Mouse (Mus musculus): Measurements from ENCODE around the gene Foxn1. TPM values are rescaled to one million over a fixed set of nuclear protein-coding genes. Genes with fewer than 3 reads are reported as not detected.

Gene Foxn1
- total and polyA plus RNA-seq, 2 experiments from 2014 or later: not detected

DNA sequence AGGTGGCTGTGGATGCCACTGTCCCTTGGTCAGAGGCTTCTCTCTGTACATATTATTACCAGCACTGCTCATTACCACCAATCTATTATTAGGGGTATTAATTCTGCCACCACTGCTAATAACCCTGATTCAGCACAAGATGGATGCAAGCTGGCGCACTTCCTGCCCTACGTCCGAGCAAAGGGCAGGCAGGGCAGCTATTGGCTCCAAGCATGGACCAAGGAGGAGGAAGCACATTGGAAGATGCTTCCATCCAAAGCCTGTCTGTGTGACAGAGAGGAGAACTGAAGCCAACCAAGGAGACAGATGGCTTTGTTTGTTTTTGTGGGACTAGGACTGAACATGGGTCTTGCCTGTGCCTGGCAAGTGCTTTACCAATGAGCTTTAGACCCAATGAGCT, 5.4 kb downstream of the Foxn1 start:
- no peak overlapping the region for H3K9ac ChIP-seq (replicated peaks; ENCODE audit: low read length, poor library complexity, severe bottlenecking)
- ATAC-seq (ENCODE audit: low FRiP score): no peak
- H3K36me3 ChIP-seq (ENCODE audit: insufficient read depth, low read length): no peaks in the 10 kb centered on the region
- no peak overlapping the region for H3K4me3 ChIP-seq (ENCODE audit: low read depth, low read length)
- no peak for TF ChIP-seq CTCF (IDR thresholded peaks at IDR 0.05)
- H3K27ac ChIP-seq (ENCODE audit: low read depth, low read length): no peak overlapping the region
- no peaks in the 10 kb centered on the region for H3K27me3 ChIP-seq (ENCODE audit: insufficient read depth, low read length)
- H3K4me1 ChIP-seq (ENCODE audit: insufficient read depth, low read length): no peaks in the 10 kb centered on the region
- WGBS: 87% methylated on average over 3 of the region's 3 CpGs
- no peaks in the 10 kb centered on the region for H3K9me3 ChIP-seq (ENCODE audit: low read length)
- no peak overlapping the region for H3K4me2 ChIP-seq (ENCODE audit: low read depth, low read length, poor library complexity, severe bottlenecking)
- DNase-seq (ENCODE audit: low spot score): no peak

DNA sequence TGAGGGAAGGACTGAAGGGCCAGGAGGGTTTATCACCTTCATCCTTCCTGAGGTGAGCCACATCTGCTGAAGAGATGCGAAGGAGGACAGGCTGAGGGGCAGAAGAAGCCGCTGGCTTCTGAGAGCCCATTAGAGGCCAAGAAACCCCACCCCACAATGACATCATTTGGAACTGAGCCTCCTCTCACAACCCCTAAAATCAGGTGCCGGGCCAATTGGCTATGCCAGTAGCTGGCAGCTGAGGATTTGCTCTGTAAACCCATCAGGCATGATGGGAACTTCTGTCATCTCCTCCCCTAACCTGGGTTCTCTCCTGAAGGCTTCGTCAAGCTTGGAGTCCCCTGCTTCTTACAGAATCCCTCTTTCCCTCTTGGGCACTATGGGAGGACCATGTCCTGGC, 6.0 kb downstream of the Foxn1 start:
- Histone ChIP-seq H3K27ac (ENCODE audit: low read depth, low read length) (no peak overlapping the region), H3K27me3 (ENCODE audit: insufficient read depth, low read length) (no peaks in the 10 kb centered on the region), H3K4me2 (ENCODE audit: low read depth, low read length, poor library complexity, severe bottlenecking) (no peak overlapping the region), H3K4me1 (ENCODE audit: insufficient read depth, low read length) (no peaks in the 10 kb centered on the region), H3K36me3 (ENCODE audit: insufficient read depth, low read length) (no peaks in the 10 kb centered on the region), H3K4me3 (ENCODE audit: low read depth, low read length) (no peak overlapping the region), H3K9ac (replicated peaks; ENCODE audit: low read length, poor library complexity, severe bottlenecking) (no peak overlapping the region), H3K9me3 (ENCODE audit: low read length) (no peaks in the 10 kb centered on the region)
- WGBS: 77% methylated on average over 4 of the region's 4 CpGs
- no peak for ATAC-seq (ENCODE audit: low FRiP score)
- no peak for TF ChIP-seq CTCF (IDR thresholded peaks at IDR 0.05)
- DNase-seq (ENCODE audit: low spot score): peak; percentile 33

DNA sequence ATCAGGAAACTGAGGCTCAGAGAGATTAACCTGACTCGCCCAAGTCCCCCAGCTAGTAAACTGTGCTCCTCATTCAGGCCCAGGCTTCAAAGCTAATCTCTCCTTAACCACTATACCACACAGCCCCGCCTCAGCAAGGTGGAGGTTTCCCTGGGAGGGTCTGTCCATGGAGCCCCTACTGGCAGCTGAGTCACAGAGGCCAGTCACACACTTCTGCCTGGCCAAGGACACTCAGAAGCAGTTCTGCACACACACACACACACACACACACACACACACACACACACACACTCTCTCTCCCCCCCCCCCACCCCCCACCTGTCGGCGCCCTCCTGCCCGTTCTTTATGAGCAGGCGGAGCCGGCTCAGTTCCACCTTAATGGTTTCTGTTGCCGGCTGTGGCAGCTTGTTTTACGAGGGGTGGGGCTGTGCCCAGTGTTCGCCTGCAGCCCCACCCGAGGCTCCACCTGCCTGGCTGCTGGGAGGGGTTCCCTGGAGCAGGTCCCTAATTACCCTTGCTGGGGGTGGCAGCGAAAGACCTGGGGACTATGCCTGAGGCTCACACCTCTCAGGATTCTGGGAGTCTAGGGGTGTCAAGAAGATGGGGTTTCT, 8.7 kb downstream of the Foxn1 start:
- Histone ChIP-seq H3K9me3 (ENCODE audit: low read length) (no peaks in the 10 kb centered on the region), H3K4me3 (ENCODE audit: low read depth, low read length) (no peak overlapping the region), H3K9ac (replicated peaks; ENCODE audit: low read length, poor library complexity, severe bottlenecking) (no peak overlapping the region), H3K27me3 (ENCODE audit: insufficient read depth, low read length) (no peaks in the 10 kb centered on the region), H3K27ac (ENCODE audit: low read depth, low read length) (no peak overlapping the region), H3K4me2 (ENCODE audit: low read depth, low read length, poor library complexity, severe bottlenecking) (no peak overlapping the region), H3K4me1 (ENCODE audit: insufficient read depth, low read length) (no peaks in the 10 kb centered on the region), H3K36me3 (ENCODE audit: insufficient read depth, low read length) (no peaks in the 10 kb centered on the region)
- 56% methylated on average over 9 of the region's 12 CpGs for WGBS
- DNase-seq (ENCODE audit: low spot score) (no peak), ATAC-seq (ENCODE audit: low FRiP score) (no peak)
- TF ChIP-seq CTCF (IDR thresholded peaks at IDR 0.05): no peak

DNA sequence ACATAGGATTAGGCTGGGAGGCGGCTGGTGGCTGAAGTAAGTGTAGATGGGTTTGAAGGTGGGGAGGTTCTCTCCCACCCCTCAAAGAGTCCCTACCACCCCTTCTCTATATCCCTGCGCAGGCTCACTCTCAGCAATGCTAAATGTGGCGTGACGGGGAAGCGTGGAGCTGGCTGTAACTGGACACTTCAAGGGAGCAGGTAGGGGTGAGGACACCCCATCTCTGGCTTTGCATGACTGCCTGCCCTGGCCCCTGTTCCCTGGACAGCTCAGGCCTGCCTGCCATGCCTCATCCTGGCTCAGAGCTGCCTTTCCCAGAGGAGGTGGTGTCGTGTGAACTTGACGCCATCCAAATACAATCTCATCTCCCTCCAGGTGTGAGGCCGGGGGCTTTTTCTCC, 12.2 kb downstream of the Foxn1 start:
- WGBS: 84% methylated on average over 8 of the region's 8 CpGs
- Histone ChIP-seq H3K9ac (replicated peaks; ENCODE audit: low read length, poor library complexity, severe bottlenecking) (no peak overlapping the region), H3K36me3 (ENCODE audit: insufficient read depth, low read length) (no peaks in the 10 kb centered on the region), H3K4me1 (ENCODE audit: insufficient read depth, low read length) (no peaks in the 10 kb centered on the region), H3K9me3 (ENCODE audit: low read length) (no peaks in the 10 kb centered on the region), H3K27ac (ENCODE audit: low read depth, low read length) (no peak overlapping the region), H3K4me2 (ENCODE audit: low read depth, low read length, poor library complexity, severe bottlenecking) (no peak overlapping the region), H3K4me3 (ENCODE audit: low read depth, low read length) (no peak overlapping the region), H3K27me3 (ENCODE audit: insufficient read depth, low read length) (no peaks in the 10 kb centered on the region)
- DNase-seq (ENCODE audit: low spot score): no peak
- no peak for TF ChIP-seq CTCF (IDR thresholded peaks at IDR 0.05)
- no peak for ATAC-seq (ENCODE audit: low FRiP score)

DNA sequence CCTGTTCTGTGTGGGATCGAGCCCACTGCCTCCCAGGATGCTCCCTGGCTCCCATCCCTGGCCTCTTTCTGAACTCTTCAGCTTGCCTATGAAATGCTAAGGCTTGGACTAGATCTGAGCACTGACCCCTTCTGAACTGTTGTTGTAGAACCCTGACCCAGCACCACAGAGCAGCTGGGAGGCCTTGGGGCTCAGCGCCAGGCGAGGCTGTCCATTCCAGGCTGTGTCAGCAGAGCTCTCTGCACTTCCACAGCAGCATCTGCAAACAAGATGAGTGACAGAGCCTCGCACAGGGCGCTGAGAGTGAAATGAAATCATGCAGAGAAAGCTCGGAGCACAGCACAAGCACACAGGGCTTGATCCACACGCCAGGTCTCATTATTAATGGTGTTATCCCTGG, 13.7 kb downstream of the Foxn1 start:
- Histone ChIP-seq H3K9me3 (ENCODE audit: low read length) (no peaks in the 10 kb centered on the region), H3K4me2 (ENCODE audit: low read depth, low read length, poor library complexity, severe bottlenecking) (no peak overlapping the region), H3K36me3 (ENCODE audit: insufficient read depth, low read length) (no peaks in the 10 kb centered on the region), H3K27ac (ENCODE audit: low read depth, low read length) (no peak overlapping the region), H3K4me3 (ENCODE audit: low read depth, low read length) (no peak overlapping the region), H3K4me1 (ENCODE audit: insufficient read depth, low read length) (no peaks in the 10 kb centered on the region), H3K9ac (replicated peaks; ENCODE audit: low read length, poor library complexity, severe bottlenecking) (no peak overlapping the region), H3K27me3 (ENCODE audit: insufficient read depth, low read length) (no peaks in the 10 kb centered on the region)
- no peak for ATAC-seq (ENCODE audit: low FRiP score)
- WGBS: 40% methylated on average over 7 of the region's 7 CpGs
- TF ChIP-seq CTCF (IDR thresholded peaks at IDR 0.05): no peak
- DNase-seq (ENCODE audit: low spot score): no peak

DNA sequence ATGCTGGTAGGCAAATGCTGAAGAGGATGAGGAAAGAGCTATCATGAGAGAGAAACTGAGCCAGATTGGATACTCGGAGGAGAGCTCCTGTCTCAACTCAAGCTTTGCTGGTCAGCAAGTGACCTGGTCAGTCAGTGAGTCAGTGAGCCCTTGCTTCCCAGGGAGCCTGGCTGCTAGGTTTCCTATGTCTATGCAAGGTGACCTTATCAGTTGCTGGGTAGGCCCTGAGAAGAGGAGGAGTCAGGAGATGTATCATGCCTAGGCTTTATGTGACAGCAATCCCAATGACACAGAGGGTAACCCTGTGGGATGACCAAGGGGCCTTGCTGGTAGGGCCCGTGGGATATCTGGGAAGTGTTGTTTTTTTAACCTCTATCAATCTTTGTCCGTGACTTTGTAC, 14.2 kb downstream of the Foxn1 start:
- Histone ChIP-seq H3K27me3 (ENCODE audit: insufficient read depth, low read length) (no peaks in the 10 kb centered on the region), H3K9ac (replicated peaks; ENCODE audit: low read length, poor library complexity, severe bottlenecking) (no peak overlapping the region), H3K9me3 (ENCODE audit: low read length) (no peaks in the 10 kb centered on the region), H3K4me1 (ENCODE audit: insufficient read depth, low read length) (no peaks in the 10 kb centered on the region), H3K27ac (ENCODE audit: low read depth, low read length) (no peak overlapping the region), H3K36me3 (ENCODE audit: insufficient read depth, low read length) (no peaks in the 10 kb centered on the region), H3K4me3 (ENCODE audit: low read depth, low read length) (no peak overlapping the region), H3K4me2 (ENCODE audit: low read depth, low read length, poor library complexity, severe bottlenecking) (no peak overlapping the region)
- WGBS: 90% methylated on average over 3 of the region's 3 CpGs
- ATAC-seq (ENCODE audit: low FRiP score) (no peak), DNase-seq (ENCODE audit: low spot score) (no peak)
- TF ChIP-seq CTCF (IDR thresholded peaks at IDR 0.05): no peak

Measured in midbrain, postnatal 0 days (tissue).